Mouse (Mus musculus) stomach, postnatal 0 days (tissue): ENCODE data around the gene Rpl36a.

ENCODE experiments used
- CTCF ChIP-seq: IDR thresholded peaks from 2 replicates; pipeline ENCODE4 v1.5.1; 2016; ENCODE audit warnings: antibody characterized with exemption, low read depth, mild to moderate bottlenecking, moderate library complexity
- EP300 ChIP-seq: optimal IDR thresholded peaks from 2 replicates; pipeline ENCODE3; 2016; ENCODE audit warnings: antibody characterized with exemption

DNA sequence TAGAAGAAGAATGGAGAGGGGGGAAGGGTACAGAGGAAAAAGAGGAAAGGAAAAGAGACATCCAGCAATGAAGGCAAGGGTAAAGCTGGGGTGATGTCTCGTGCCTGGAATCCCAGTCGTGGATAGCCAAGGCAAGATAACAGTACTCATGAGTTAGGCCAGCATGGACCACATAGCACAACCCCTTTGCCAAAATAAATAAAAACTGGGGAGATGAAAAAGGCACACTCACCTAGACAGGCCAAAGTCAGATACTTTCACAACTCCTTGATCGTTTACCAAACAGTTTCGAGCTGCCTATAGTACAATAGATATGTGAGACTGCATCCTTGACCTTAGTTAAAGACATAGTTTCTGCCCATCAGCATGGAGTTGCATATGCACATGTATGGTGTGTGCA, 38.1 kb upstream of the Rpl36a start:
- no peak for TF ChIP-seq CTCF
- TF ChIP-seq EP300: no peak
